Mouse (Mus musculus) forebrain, embryonic 15.5 days (tissue): ENCODE measurements around the gene Ptch2. TPM values are rescaled to one million over a fixed set of nuclear protein-coding genes. Genes with fewer than 3 reads are reported as not detected.

Experiments used
- ATAC-seq: fragments of 200-750 bp; cut with Nextera tagmentation; replicated peaks from 2 replicates; pipeline ENCODE4 v1.8.0; 2017; ENCODE audit warnings: mild to moderate bottlenecking, moderate TSS enrichment, moderate library complexity
- H3K27ac ChIP-seq: fragments of 300-500 bp; sonication (generic); replicated peaks from 2 replicates; pipeline ENCODE4 v1.5.1; 2015; ENCODE audit warnings: mild to moderate bottlenecking, inconsistent platforms
- H3K27me3 ChIP-seq: fragments of 300-500 bp; sonication (generic); 2 replicates; pipeline ENCODE4 v1.6.1; 2015; ENCODE audit warnings: inconsistent platforms
- H3K36me3 ChIP-seq: fragments of 300-500 bp; sonication (generic); 2 replicates; pipeline ENCODE4 v1.6.1; 2015; ENCODE audit warnings: mild to moderate bottlenecking, inconsistent platforms
- H3K4me1 ChIP-seq: fragments of 300-500 bp; sonication (generic); 2 replicates; pipeline ENCODE4 v1.6.1; 2015; ENCODE audit warnings: inconsistent platforms
- H3K4me2 ChIP-seq: fragments of 300-500 bp; sonication (generic); replicated peaks from 2 replicates; pipeline ENCODE4 v1.6.1; 2015; ENCODE audit warnings: mild to moderate bottlenecking, inconsistent platforms
- H3K4me3 ChIP-seq: fragments of 300-500 bp; sonication (generic); 2 replicates; pipeline ENCODE4 v1.5.1; 2015; ENCODE audit warnings: mild to moderate bottlenecking, inconsistent platforms
- H3K9ac ChIP-seq: fragments of 300-500 bp; sonication (generic); replicated peaks from 2 replicates; pipeline ENCODE4 v1.6.1; 2015; ENCODE audit warnings: mild to moderate bottlenecking, inconsistent platforms
- H3K9me3 ChIP-seq: fragments of 300-500 bp; sonication (generic); 2 replicates; pipeline ENCODE4 v1.6.1; 2016; ENCODE audit warnings: inconsistent platforms
- WGBS: fragments of 180-500 bp; shearing (Covaris S2); methylation state at CpG from one replicate; pipeline ENCODE4 v1.1.7; 2015; ENCODE audit warnings: mixed read lengths; 5-methylcytosine and 5-hydroxymethylcytosine counted together
- polyA plus RNA-seq: library from polyadenylated mRNA; unstranded; fragments of >200 nt; fragmentation: Nextera tagmentation; extraction: Ambion mirVana; gene quantifications from 2 replicates; pipeline ENCODE4 v1.2.1, GENCODE M21; 2015

Ptch2 gene
- polyA plus RNA-seq, 1 experiment from 2014 or later, result 3.6 TPM

DNA sequence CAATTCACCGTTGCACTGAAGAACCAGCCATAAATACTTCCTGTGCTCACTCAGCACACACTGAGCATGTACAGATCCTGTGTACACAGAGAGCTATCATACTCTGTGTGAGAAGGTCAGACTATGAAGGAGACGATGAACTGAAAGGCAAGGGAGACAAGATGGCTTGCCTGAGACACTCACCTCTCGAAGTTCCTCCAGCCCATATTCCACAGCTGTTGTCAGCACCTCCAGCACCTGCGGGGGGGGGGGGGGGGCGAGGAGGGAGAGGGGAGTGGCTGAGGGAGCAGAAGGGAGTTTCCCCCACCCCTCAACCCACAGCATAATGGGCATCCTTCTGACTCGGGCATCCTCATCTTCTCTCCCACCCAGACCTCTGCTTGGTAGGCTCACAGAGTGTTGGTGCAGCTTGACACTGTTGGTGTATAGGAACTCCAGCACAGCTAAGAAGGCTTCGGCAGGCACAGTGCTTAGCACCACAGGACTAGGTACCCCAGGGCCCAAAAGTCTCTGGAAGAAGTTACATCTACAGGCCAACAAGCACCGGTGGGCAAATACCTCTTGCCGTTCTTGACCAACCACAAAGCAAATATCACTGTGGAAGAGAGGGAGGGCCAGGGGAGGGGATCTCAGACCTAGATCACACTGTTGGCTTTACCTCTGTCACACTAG is 27.8 kb downstream of the Ptch2 start:
- Histone ChIP-seq H3K27me3 (no peaks in the 10 kb centered on the region), H3K4me1 (peaks cover 27% of the 10 kb centered on the region), H3K4me3 (no peak overlapping the region), H3K36me3 (no peaks in the 10 kb centered on the region), H3K4me2 (no peak overlapping the region), H3K9ac (no peak overlapping the region), H3K9me3 (no peaks in the 10 kb centered on the region), H3K27ac (no peak overlapping the region)
- 73% methylated on average over 9 of the region's 9 CpGs for WGBS
- no peak for ATAC-seq

DNA sequence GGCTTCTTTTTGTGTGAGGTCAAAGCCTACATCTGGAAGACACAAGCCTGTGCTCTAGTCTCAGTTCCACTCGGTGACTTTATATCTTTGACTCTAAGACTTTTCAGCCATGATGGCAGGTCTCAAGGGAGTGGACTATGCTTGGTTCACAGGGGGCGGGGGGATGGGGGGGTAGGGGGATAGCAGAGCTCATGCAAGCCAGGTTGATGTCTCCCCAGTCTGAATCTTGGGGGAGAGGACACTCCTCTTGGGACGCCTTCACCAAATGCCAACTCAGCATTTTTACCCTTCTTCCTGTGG is 28.3 kb downstream of the Ptch2 start:
- Histone ChIP-seq H3K27ac (no peak overlapping the region), H3K4me1 (peaks cover 27% of the 10 kb centered on the region), H3K27me3 (no peaks in the 10 kb centered on the region), H3K9me3 (no peaks in the 10 kb centered on the region), H3K4me2 (no peak overlapping the region), H3K36me3 (no peaks in the 10 kb centered on the region), H3K9ac (no peak overlapping the region), H3K4me3 (no peak overlapping the region)
- ATAC-seq, result no peak
- WGBS, result 86% methylated on average over 3 of the region's 3 CpGs

DNA sequence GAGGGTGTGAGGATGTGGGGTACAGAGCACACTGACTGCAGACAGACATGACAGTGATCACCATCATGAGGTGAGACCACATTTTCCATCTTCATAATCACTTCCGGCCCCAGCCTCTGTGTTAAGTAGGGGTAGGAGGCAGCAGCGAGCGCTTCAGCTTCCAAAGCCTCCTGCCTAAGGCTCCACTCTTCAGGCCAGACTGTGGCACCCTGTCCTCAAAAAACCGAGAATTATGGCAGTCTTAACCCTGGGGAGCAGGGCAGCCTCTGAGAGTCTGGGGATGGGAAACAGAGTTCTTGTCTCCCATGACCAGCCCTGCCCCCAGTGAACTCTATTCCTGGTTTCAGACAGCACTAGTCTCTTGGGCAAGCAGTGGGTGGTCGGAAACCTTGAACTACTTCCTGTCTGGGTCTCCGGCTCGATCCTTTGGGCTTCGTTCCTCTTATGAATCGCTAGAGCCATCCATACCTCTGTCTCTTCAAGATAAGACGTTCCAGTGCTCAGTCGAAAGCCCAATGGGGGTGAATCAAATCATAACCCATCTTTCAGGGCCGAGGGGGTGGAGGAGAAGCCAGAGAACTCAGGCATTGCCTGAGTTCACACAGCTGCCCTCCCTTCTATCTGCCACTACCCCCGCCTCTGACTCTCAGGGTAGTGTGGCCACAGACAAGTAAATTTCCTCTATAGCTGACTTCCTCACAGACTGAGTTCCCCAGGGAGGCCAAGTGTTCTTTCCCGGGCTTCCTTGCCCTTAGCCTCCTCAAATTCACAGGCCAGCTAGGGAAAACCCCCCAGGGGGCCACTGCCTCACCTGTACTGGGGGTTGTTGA is 28.9 kb downstream of the Ptch2 start:
- no peak for ATAC-seq
- Histone ChIP-seq H3K27me3 (no peaks in the 10 kb centered on the region), H3K27ac (peak overlapping the region; percentile 78), H3K9ac (peak overlapping the region; percentile 14; the same call in 1 of the 2 replicates), H3K4me3 (no peak overlapping the region), H3K36me3 (no peaks in the 10 kb centered on the region), H3K4me2 (no peak overlapping the region), H3K9me3 (no peaks in the 10 kb centered on the region), H3K4me1 (peaks cover 24% of the 10 kb centered on the region)
- 77% methylated on average over 14 of the region's 14 CpGs for WGBS

DNA sequence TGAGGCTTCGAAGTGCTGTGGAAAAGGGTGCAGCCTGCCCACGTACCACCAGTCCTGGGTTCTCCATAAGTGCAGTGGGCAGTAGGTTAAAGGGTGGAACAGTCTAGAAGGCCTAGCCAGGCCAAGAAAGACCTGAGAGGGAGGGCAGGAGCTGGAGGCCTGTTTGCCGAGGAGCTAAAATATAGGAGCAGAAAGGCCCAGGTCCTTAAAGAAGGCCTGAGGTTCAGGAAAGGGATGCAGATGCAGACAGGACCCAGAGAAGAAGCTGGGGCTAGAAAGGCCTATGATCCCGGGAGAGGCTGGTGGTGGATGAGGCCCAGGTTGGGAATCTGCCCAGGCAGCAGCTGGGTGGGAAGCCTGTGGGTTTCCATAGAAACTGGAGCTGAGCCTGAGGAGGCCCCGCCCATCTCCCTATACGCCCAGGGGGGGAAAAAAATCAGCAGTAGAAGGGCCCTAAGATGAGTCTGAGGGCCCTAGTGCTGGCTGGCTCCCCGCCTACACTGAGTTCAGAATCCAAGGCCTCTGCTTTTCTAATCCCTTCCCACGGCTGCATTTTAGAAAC is 29.6 kb downstream of the Ptch2 start, which contains the start of gene Btbd19:
Btbd19 (minus strand) TSS at position 378 of the 562 bp plus-strand sequence.
- peak within 1 kb of the TSS; percentile 14; the same call in 1 of the 2 replicates for H3K9ac ChIP-seq
- no peaks in the 10 kb centered on the region for H3K36me3 ChIP-seq
- H3K27me3 ChIP-seq, result no peaks in the 10 kb centered on the region
- WGBS, result 21% methylated on average over 8 of the region's 8 CpGs
- peak within 1 kb of the TSS; percentile 78 for H3K27ac ChIP-seq
- no peak within 1 kb of the TSS for H3K4me2 ChIP-seq
- H3K4me1 ChIP-seq, result peaks cover 21% of the 10 kb centered on the region
- ATAC-seq, result peak; percentile 26
- H3K9me3 ChIP-seq, result no peaks in the 10 kb centered on the region
- no peak within 1 kb of the TSS for H3K4me3 ChIP-seq

DNA sequence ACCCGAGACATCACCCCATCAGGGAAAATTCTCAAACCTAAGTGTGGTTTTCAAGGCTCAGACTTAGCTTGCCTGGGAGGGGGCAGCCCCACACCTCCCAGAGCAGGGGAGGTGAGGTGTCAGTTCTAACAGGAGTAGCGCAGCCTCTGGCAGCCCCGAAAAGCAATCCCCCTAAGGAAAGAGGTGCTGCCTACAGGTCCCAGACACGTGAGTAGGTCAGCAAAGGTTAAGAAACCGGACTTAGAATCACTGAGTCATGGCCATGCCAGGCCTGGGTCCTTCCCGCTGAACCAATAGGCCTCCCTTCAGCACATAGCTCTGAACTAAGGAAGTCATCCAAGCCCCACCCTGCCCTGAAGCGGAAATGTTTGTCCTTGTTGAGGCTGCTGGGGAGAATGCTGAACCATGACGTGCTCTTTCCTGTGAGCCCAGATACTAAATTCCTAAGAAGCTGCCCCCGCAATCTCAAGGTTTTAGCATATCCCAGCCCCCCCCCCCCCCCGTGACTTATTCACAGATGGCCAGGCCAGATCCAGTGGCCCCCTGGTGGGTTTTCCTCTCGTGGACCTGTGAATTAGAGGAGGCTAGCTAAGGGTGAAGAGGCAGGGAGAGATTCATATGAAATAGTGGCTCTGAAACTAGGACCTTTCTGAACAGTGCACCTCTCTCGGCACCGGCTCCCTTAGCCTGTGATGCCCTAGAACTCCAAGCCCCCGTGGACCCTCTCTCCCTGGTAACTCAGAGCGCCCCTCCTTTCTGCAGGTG is 30.2 kb downstream of the Ptch2 start:
- peak; percentile 30; the same call in 1 of the 2 replicates for ATAC-seq
- no peak overlapping the region for H3K4me3 ChIP-seq
- no peaks in the 10 kb centered on the region for H3K36me3 ChIP-seq
- H3K27ac ChIP-seq, result peak overlapping the region; percentile 78
- H3K9me3 ChIP-seq, result no peaks in the 10 kb centered on the region
- WGBS, result 53% methylated on average over 15 of the region's 15 CpGs
- H3K27me3 ChIP-seq, result no peaks in the 10 kb centered on the region
- no peak overlapping the region for H3K4me2 ChIP-seq
- peaks cover 25% of the 10 kb centered on the region for H3K4me1 ChIP-seq
- 0 out of 2 replicates have a peak overlapping the region, but pooled peaks have one; percentile 5 for H3K9ac ChIP-seq

DNA sequence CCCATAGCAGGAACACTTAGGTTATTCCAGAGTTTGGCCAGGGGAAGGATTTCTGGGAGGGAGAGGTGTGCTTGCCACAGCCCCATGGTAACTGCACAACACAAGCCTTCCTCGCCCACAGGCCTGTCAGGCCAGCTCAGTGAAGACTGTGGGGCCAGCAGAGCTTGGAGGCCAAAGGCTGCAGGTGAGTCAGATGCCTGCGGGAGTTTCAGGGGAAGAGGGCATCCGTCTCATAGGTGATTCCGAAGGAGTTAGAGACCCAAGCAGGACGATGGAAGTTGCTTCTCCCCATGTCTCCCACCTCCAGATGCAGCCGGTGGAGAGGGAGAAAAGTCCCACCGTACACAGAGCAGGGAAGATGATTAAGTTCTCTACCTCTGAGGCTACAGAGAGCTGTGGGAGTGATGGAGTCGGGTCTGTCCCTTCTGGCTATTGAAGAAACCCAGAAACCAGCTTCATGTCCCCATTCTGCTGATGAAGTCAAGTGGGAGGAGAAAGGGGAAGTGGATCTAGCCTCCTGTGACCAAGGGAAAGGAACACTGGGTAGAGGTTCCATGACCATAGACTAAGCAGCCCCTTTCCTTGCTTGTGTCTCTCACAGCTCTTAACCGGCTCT is 30.9 kb downstream of the Ptch2 start, which contains the start of gene Tctex1d4:
Tctex1d4 (plus strand) TSS at position 120 of the 616 bp plus-strand sequence.
- Histone ChIP-seq H3K4me1 (peaks cover 27% of the 10 kb centered on the region), H3K27ac (peak within 1 kb of the TSS; percentile 78), H3K27me3 (no peaks in the 10 kb centered on the region), H3K9ac (peak within 1 kb of the TSS; percentile 14; the same call in 1 of the 2 replicates), H3K4me2 (no peak within 1 kb of the TSS), H3K4me3 (no peak within 1 kb of the TSS), H3K9me3 (no peaks in the 10 kb centered on the region), H3K36me3 (no peaks in the 10 kb centered on the region)
- ATAC-seq, result no peak
- 89% methylated on average over 9 of the region's 9 CpGs for WGBS

DNA sequence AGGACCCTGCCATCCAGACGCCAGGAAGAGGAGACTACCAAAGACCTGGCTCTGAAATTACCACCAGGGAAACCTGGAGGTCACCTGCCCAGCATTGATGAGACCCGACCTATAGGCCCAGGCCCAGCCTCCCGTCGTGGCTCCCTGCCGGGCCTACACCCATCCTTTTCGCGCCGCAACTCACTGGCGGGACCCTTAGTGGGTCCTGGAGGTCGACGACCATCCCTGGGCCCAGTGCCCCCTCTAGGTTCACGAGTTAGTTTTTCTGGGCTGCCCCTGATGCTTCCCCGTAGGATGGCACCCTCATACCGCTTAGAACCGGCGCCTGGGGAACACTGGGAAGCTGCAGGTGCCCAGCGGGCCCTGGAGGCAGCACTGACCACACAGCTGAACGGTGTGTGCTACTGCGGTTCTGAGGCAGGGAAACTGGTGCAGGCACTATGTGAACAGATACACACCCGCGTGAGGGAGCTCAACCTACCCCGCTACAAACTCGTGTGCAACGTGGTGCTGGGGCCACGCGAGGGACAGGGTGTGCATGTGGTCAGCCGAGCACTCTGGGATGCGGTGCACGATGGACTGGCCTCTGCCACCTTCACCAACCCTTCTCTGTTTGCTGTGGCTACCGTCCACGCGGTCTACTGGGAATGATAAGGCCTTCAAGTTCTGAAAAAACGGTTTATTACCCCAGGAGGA is 32.3 kb downstream of the Ptch2 start:
- ATAC-seq, result no peak
- no peak overlapping the region for H3K9ac ChIP-seq
- 90% methylated on average over 33 of the region's 33 CpGs for WGBS
- H3K4me2 ChIP-seq, result no peak overlapping the region
- no peaks in the 10 kb centered on the region for H3K9me3 ChIP-seq
- no peak overlapping the region for H3K4me3 ChIP-seq
- H3K27me3 ChIP-seq, result 0 out of 2 replicates have a peak, but pooled peaks cover 8% of the 10 kb centered on the region
- no peak overlapping the region for H3K27ac ChIP-seq
- peaks cover 39% of the 10 kb centered on the region for H3K4me1 ChIP-seq
- H3K36me3 ChIP-seq, result no peaks in the 10 kb centered on the region

DNA sequence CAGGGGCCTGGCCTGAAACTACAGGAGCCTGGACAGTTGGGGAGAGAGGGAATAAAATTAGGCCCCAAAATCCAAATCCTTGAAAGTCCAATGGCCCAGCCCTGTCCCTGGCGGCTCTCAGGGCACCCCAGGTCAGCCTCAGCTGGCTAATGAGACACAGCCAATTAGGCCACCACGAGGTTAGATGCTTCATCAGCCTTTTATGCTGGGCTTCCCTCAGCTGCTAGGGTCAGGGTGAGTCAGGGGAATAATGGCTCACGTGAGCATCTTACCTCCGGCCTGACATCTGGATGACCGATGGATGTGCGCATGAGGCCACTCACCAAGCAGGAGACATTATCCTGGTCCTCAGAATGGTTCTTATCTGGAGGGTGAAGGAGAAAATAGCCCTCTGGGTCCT is 34.9 kb downstream of the Ptch2 start:
- Histone ChIP-seq H3K4me3 (no peak overlapping the region), H3K9ac (no peak overlapping the region), H3K27ac (no peak overlapping the region), H3K9me3 (no peaks in the 10 kb centered on the region), H3K27me3 (0 out of 2 replicates have a peak, but pooled peaks cover 8% of the 10 kb centered on the region), H3K4me1 (peaks cover 33% of the 10 kb centered on the region), H3K4me2 (no peak overlapping the region), H3K36me3 (no peaks in the 10 kb centered on the region)
- ATAC-seq, result no peak
- 36% methylated on average over 6 of the region's 6 CpGs for WGBS

DNA sequence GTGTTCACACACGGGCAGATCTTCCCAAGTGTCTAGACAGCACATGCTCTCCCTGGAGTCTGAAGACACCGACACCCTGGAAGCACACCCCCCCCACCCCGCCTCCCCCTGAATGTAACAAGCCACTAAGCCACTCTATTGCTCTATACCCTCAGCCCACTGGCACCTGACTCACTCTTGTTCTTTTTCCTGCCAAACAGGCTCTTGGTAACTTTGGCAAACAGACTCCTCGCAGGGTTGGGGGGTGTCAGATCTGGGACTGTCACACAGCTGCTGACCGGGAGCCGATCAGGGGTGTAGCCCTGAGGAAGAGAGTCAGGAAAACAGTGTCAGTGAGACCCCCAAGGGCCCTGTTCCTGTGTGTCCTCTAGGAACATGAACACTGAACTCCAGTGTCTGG is 35.3 kb downstream of the Ptch2 start:
- WGBS, result 47% methylated on average over 6 of the region's 6 CpGs
- H3K4me1 ChIP-seq, result peaks cover 29% of the 10 kb centered on the region
- H3K36me3 ChIP-seq, result no peaks in the 10 kb centered on the region
- no peak overlapping the region for H3K4me3 ChIP-seq
- no peak overlapping the region for H3K27ac ChIP-seq
- H3K9me3 ChIP-seq, result no peaks in the 10 kb centered on the region
- 0 out of 2 replicates have a peak, but pooled peaks cover 8% of the 10 kb centered on the region for H3K27me3 ChIP-seq
- no peak overlapping the region; the same call in 1 of the 2 replicates for H3K9ac ChIP-seq
- H3K4me2 ChIP-seq, result no peak overlapping the region
- no peak for ATAC-seq

DNA sequence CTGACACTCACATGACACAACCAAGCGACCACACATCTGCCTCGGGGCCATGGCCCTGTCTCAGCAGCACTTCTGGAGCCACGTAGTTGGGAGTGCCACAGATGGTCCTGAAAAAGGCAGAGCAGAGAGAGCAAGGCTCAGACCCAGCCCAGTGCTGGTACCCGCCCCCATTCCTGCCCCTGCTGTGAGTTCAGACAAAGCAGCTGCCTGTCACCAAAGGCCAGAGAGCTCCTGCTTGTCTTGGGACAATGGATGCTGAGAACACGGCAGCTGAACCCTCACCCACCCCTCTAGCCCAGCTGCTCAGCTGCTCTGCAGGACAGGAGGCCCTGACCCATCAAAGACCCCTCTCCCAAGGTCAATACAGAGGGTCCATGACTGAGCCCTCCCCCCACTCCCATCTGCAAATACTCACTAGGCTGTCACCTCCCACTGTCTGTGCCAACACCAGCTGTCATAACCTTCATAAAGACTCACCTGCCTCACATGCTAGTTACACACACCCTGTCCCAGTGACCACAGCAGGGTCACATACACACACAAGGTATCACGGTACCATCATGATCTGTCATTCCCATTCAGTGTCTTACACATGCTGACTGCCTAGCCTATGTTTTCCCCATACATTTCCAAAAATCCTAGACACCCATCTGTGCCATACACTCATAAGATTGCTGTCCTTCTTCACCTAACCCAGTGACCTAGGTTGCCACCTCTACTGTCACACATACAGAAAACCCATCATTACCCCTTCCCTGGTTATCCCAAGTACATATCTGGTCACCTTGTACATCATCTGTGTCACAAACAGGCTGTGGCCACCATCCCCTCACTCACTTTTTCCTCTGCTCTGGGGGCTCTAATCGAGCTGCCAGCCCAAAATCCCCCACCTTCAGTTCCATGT is 36.3 kb downstream of the Ptch2 start:
- 4% methylated on average over 7 of the region's 7 CpGs for WGBS
- peak overlapping the region; percentile 74 for H3K9ac ChIP-seq

More for the DNA sequence above, 36.3 kb downstream of the Ptch2 start:
- H3K4me3 ChIP-seq, result peak overlapping the region; percentile 77
- H3K9me3 ChIP-seq, result no peaks in the 10 kb centered on the region
- no peaks in the 10 kb centered on the region for H3K36me3 ChIP-seq
- no peak overlapping the region for H3K27ac ChIP-seq
- peak overlapping the region; percentile 66 for H3K4me2 ChIP-seq
- 0 out of 2 replicates have a peak, but pooled peaks cover 8% of the 10 kb centered on the region for H3K27me3 ChIP-seq
- ATAC-seq, result peak; percentile 12; the same call in 1 of the 2 replicates
- peaks cover 29% of the 10 kb centered on the region for H3K4me1 ChIP-seq
